Mouse (Mus musculus) layer of hippocampus, postnatal 36 days (tissue): ENCODE results near the gene D5Ertd577e. TPM values are rescaled to one million over a fixed set of nuclear protein-coding genes. Genes with fewer than 3 reads are reported as not detected.
"Not testable (repeated sequence)": the region's sequence is repeated elsewhere in the genome, so short reads cannot be mapped to it uniquely, and the experiment has no call there.

Experiments used
- DNase-seq, 2 experiments: peaks; one replicate each; pipeline ENCODE4 v3.0.0; 2022
- total RNA-seq, 2 experiments: library from RNA; stranded (reverse); gene quantifications; 2 replicates each; pipeline ENCODE4 v1.2.3; 2021

The D5Ertd577e gene
- not detected for total RNA-seq

DNA sequence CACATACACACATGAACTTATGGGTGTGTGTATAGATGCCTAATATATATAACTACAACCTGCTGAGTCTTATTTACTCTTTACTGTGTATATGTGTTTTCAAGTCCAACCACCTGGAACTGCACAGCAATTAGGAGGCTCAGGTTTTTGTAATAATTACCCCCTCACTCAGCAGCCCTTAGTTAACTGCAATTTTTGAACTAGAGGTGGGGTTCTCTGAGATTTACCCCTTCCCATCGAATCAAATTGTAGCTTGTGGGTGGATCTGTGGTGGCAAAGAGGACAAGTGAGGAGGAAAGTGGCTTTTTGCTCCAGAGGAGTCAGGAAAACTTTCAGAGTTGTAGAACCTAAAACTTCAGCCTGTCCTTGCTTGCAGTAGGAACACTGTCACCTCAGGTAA is at the start of gene D5Ertd577e:
D5Ertd577e (plus strand) TSS at position 301 of the 400 bp plus-strand sequence.
- not testable (repeated sequence) for DNase-seq

- DNase-seq: not testable (repeated sequence)
Observed at GRCm38 (mm10) chr5:95510458-95510857, 53.9 kb downstream of the D5Ertd577e start, which contains the start of gene Gm3286. Gene Gm3286, plus strand, starts transcription at chr5:95510758.

Other genes starting within 250 kb of the D5Ertd577e start
- gene Gm10424, start 184.0 kb upstream of the D5Ertd577e start, total RNA-seq: not detected
- not detected for gene Gm3259, start 150.9 kb upstream of the D5Ertd577e start, total RNA-seq
- gene Gm3286, start 54.0 kb downstream of the D5Ertd577e start, total RNA-seq: not detected
- gene Gm7971, start 138.1 kb downstream of the D5Ertd577e start, total RNA-seq: not detected